ENCODE assay signal across 12 mouse cellular contexts in genomic region chr10:111083338-111083737, GRCm38 (mm10).
A peak's percentile ranks its signal among the peaks of the same experiment; 100 is the strongest.
DNase-seq lines count a peak whose midpoint lies in the region; ATAC-seq and TF ChIP-seq lines count a peak whose summit lies in the region.
"Had no signal": no experiment of that assay in that cellular context is flagged by ENCODE, and none has a peak within 500 bp of the region (broad histone marks: within the 10 kb centered on the region; RNA-seq: fewer than 3 reads in every experiment).

No protein-coding gene starts in this region.

- ATAC-seq in kidney, embryonic 16.5 days (ENCODE audit: low FRiP score, low TSS enrichment) = no peak
- peak; percentile 44 for ATAC-seq in lung, postnatal 0 days

- no peaks in the 10 kb centered on the region for H3K27me3 ChIP-seq in kidney, embryonic 16.5 days (ENCODE audit: insufficient read depth, low read length)
- no peaks in the 10 kb centered on the region for H3K27me3 ChIP-seq in lung, postnatal 0 days (replicated peaks; ENCODE audit: insufficient read depth, low read length)

- H3K36me3 ChIP-seq in kidney, embryonic 16.5 days (ENCODE audit: insufficient read depth, low read length) = no peaks in the 10 kb centered on the region
- no peaks in the 10 kb centered on the region for H3K36me3 ChIP-seq in lung, postnatal 0 days (ENCODE audit: insufficient read depth, low read length)

- TF ChIP-seq EP300 in lung, postnatal 0 days (IDR thresholded peaks at IDR 0.05) = peak; percentile 51; the same call in 1 of the 2 replicates

- H3K4me2 ChIP-seq in kidney, embryonic 16.5 days (replicated peaks; ENCODE audit: low read depth, low read length) = no peak overlapping the region
- no peak overlapping the region for H3K4me2 ChIP-seq in lung, postnatal 0 days (replicated peaks; ENCODE audit: low read depth, low read length)
- H3K4me2 ChIP-seq: heart, embryonic 11.5 days had no signal

- H3K9me3 ChIP-seq in kidney, embryonic 16.5 days (ENCODE audit: low read length) = no peaks in the 10 kb centered on the region
- no peaks in the 10 kb centered on the region for H3K9me3 ChIP-seq in lung, postnatal 0 days (ENCODE audit: low read length)

- H3K4me1 ChIP-seq in kidney, embryonic 16.5 days (ENCODE audit: insufficient read depth, low read length) = no peaks in the 10 kb centered on the region
- H3K4me1 ChIP-seq in lung, postnatal 0 days (ENCODE audit: insufficient read depth, low read depth, low read length) = no peaks in the 10 kb centered on the region

- no peak overlapping the region for H3K9ac ChIP-seq in kidney, embryonic 16.5 days (replicated peaks; ENCODE audit: low read length)
- no peak overlapping the region for H3K9ac ChIP-seq in lung, postnatal 0 days (replicated peaks; ENCODE audit: low read depth)

- no peak overlapping the region for H3K4me3 ChIP-seq in kidney, embryonic 16.5 days (ENCODE audit: low read length)
- no peak overlapping the region for H3K4me3 ChIP-seq in lung, postnatal 0 days (ENCODE audit: low read depth, low read length)
- H3K4me3 ChIP-seq: erythroblast, embryonic 14.5 days had no signal

- DNase-seq in cerebellum, adult 9-10 months = peak; percentile 20
- no peak for DNase-seq in cerebellum, adult 11 months
- DNase-seq in kidney, adult 9 months = peak; percentile 58
- DNase-seq in A20 (ENCODE audit: low read depth, low spot score) = peak; percentile 32
- DNase-seq in lung, postnatal 0 days (ENCODE audit: low spot score) = peak; percentile 43
- no peak for DNase-seq in testis, postnatal 14 days (ENCODE audit: low spot score)
- DNase-seq in urinary bladder, postnatal 14 days (ENCODE audit: low spot score) = no peak
- DNase-seq: kidney, adult 11 months had no signal

- no peak overlapping the region for H3K27ac ChIP-seq in kidney, embryonic 16.5 days (ENCODE audit: low read length)
- H3K27ac ChIP-seq in lung, postnatal 0 days (ENCODE audit: low read length) = no peak overlapping the region
- H3K27ac ChIP-seq: macrophage had no signal

- peak; percentile 59 for TF ChIP-seq CTCF in lung, postnatal 0 days (IDR thresholded peaks at IDR 0.05)

- WGBS in kidney, embryonic 16.5 days = 45% methylated on average over 4 of the region's 4 CpGs
- WGBS in lung, postnatal 0 days = 31% methylated on average over 4 of the region's 4 CpGs

Comparison
In these comparisons a context has a peak if more than half of its experiments do, and no peak if none do; other contexts are left out.
1. DNase-seq: peak in cerebellum, adult 9-10 months (single experiment), kidney, adult 9 months (single experiment), A20 (single experiment) and lung, postnatal 0 days (single experiment); none in cerebellum, adult 11 months (single experiment), testis, postnatal 14 days (single experiment) and urinary bladder, postnatal 14 days (single experiment).